Mouse (Mus musculus) heart, adult 9 months (tissue): Measurements from ENCODE around the gene Shank3.
A peak's percentile ranks its signal among the peaks of the same experiment; 100 is the strongest.

Experiments used
- DNase-seq, 2 experiments: peaks; one replicate each; pipeline ENCODE4 v3.0.0; 2022; ENCODE audit warnings: low spot score in 2 of 2

Shank3 gene

DNA sequence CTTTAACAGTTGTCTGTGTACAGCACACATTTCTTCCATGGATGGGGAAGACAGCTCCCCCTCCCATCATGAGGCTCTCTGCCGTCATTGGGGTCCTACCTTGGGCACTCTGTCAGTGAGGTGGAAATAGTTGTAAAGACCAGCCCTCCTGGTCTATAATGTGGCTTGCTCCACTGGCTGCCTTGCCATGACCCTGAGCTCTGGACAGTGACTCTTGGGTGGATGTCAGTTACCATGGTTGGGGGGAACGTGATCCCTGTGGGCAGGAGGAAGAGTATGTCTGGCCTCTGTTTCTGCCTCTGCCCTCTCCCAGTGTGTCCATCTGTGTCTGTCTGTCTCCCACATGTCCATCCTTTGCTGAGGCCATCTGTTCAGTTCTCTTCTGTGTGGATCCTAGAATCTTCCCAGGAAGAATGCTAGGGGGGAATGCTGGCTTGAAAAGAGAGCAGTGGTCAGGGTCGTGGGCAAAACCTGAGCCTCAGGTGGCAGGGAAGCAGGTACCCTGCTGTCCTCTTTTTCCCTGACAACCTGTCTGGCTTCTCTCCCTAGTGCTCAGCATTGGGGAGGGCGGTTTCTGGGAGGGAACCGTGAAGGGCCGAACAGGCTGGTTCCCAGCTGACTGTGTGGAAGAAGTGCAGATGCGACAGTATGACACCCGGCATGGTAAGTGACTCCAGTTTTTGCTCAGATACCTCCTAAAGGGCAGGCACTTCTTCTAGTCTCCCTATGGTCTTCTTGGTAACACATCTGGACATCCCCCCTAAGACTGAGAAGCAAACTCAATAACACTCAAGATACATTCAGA, 25.4 kb downstream of the Shank3 start:
- DNase-seq, result no peak

DNA sequence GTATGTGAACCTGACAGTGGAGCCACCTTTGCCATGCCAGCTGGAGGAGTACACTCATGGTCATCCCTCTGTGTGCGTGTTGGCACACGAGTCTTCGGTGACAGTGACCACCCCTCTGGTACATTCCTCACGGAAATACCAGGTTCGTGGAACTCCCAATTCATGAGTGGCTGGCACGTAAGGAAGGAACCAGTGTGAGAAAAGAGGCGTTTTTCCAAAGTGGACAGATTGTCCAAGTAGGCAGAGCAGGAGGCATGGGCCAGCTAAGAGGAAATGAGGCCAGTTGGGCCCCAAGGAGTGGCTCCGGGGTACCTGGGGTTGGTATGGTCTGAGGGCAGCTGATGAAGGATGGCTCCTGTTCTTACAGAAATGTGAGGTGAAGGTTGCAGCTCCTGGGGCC, 26.0 kb downstream of the Shank3 start:
- no peak for DNase-seq

DNA sequence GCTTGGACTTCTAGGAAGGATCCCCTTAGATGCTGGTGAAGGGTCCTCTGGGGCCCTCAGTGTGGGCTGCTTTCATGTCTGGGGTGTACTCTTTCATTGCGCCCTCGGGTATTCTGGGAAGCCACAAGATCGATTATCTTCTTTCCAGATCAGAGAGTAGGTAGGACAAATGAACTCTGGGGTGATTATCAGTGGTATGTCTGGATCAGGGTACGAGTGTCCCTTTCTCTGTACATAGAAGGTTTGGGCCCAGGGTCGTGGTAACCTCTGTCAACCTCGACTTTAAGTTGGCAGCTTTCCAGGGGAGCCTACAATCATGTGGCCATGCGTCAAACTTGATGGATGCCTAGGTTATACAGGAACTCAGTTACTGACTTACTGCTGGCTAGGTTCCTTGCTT, 26.5 kb downstream of the Shank3 start:
- DNase-seq, result no peak

DNA sequence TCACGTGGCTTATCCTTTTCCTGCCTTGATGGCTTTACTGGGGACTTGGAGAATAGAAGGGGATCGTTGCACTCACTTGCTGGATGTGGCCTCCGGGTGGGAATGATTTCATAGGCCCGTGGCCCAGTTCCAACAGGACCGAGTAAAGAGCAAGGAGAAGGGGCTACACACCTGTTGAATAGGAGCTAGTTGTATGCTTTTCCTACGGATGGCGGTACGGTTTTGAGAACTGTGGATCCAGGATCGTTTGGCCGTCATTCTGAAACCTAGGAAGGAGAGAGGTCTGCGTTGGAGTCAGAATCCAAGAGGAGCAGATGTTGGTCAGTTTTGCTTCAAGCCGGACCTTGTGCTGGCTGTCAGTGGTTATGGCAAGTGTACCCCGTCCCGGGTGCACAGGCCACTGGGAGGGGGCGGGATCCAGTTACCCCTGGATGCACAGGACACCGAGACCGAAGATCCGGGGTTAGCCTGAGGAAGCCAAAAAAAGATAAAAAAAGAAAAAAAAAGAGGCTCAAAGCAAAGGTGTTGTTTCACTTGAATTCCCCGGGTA, 27.4 kb downstream of the Shank3 start:
- DNase-seq, result no peak

DNA sequence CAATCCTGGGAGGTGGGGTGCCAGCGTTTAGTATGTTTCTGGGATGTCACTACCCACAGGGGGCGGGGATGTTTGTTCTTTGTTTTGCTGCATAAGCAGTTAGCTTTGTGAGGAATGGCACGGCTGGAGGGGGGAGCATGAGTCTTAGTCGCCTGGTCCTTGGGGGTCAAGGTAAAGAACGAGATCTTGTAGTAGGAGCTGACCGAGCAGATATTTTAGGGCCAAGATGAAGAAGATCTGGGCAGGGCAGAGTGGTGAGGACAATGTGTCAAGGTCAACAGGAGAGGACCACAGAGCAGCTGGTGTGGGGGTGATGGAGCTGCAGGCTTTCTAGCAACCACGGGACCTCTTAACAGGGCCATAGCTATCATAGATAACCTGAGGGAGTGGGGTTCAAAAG, 28.0 kb downstream of the Shank3 start:
- DNase-seq, result no peak

DNA sequence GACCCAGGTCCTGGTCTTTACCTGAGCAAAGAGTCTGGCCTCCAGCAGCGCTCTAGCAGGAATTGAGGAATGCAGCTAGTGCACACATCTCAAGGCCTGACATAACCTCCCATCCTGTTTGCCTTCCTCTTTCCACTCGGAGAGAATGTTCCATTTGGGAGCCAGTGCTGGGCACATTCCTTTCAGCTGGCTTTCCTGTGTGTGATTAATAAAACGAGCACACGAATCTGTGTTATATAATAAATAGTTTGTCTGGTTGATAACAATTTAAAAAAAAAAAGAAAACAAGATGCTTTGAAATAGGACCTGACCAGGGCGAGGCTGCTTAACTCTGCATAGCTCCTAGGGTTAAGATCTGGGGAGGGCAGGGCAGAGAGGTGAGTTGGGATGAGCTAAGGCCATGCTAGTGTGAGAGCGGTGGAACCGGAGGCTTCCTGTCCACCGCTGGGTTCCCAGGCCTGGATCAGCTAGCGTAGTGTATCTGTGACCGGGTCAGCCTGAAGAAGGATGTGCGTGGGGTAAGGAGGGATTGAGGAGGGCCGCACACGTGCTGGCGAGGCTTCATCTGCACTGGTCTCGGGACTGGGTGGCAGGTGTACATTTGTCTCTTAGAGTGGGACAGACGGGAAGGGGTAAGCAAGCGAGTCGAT, 28.9 kb downstream of the Shank3 start:
- DNase-seq, result peak; percentile 28 to 39

DNA sequence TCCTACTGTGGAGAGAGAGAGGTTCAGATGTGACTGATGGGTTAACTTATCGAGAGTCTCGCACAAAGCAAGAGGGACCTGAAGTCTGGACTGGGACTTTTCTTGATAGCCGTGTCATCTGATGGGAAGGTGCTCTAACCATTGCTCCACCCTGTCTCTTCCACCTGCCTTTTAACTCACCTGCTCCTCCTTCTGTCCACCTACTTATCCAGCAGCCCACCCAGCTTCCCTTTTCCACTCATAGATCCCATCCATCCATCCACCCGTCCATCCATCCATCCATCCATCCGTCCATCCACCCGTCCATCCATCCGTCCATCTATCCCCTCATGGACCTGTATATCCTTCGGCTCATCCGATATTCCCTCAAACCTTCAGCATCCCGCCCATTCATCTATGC, 29.5 kb downstream of the Shank3 start:
- DNase-seq, result no peak

DNA sequence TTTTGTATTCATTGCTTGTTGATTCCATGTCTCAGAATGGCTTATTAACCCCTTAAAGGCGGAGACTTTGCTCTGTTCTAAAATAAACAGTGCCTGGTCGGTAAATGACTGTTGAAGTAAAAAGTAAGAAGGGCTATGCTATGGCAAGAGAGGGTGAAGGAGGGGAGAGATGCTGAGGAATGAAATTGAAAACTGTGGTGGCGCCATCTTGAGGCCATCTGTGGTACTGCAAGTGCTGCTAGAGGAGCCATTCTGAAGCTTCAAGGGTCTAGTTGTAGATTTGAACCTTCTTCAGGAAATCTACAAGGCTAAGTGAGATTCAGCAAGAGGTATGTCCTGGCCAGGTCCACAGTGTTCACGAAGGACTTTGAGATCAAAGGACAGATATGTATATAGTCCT, 30.9 kb downstream of the Shank3 start:
- peak in 1 of 2 experiments; percentile 32 for DNase-seq

DNA sequence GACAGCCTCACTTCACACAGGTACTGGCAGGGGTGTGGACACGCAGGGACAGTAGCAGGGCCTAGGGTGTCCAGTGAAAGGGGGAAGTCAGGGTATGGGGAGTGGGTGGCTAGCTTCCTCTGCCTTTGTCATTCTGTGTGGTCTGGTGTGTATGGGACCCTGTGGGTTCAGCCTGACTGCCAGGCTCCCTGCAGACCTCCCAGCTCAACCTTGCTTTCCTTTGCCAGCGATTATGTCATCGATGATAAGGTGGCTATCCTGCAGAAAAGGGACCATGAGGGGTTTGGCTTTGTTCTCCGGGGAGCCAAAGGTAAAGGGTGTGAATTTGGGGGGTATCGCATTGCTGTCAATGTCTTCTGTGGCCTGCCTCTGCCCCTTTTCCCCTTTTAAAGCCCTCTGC, 32.0 kb downstream of the Shank3 start:
- no peak for DNase-seq

DNA sequence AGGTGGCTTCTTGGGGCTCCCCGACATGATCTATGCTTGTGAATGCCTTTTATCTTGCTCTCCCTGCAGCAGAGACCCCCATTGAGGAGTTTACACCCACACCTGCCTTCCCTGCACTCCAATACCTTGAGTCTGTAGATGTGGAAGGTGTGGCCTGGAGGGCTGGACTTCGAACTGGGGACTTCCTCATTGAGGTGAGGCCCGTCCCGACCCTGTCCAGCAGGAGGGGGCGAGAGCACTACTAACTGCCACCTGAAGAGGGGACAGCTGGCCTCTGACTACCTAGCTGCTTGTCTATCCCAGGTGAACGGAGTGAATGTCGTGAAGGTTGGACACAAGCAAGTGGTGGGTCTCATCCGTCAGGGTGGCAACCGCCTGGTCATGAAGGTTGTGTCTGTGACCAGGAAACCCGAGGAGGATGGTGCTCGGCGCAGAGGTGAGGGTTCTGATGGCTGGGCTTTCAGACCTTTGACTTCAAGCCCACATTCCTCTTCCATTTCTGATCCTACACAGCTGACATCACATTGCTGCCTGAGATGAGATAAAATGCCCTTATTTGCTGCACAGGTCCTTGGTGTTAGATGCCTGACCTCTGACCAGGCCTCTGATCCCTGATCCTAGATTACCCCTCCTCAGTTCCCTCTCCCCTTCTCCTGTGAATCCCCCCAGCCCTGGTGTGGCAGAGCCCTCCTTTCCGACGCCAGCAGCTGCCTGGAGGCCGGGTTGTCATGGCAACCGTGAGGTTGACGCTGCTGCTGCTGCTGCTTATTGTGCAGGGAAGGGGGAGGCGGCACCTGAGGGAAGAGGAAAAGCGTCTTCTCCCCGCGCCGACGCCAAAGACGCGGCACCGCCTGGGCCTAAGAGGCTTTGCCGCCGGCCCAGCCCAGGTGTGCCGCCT, 32.9 kb downstream of the Shank3 start:
- no peak for DNase-seq

DNA sequence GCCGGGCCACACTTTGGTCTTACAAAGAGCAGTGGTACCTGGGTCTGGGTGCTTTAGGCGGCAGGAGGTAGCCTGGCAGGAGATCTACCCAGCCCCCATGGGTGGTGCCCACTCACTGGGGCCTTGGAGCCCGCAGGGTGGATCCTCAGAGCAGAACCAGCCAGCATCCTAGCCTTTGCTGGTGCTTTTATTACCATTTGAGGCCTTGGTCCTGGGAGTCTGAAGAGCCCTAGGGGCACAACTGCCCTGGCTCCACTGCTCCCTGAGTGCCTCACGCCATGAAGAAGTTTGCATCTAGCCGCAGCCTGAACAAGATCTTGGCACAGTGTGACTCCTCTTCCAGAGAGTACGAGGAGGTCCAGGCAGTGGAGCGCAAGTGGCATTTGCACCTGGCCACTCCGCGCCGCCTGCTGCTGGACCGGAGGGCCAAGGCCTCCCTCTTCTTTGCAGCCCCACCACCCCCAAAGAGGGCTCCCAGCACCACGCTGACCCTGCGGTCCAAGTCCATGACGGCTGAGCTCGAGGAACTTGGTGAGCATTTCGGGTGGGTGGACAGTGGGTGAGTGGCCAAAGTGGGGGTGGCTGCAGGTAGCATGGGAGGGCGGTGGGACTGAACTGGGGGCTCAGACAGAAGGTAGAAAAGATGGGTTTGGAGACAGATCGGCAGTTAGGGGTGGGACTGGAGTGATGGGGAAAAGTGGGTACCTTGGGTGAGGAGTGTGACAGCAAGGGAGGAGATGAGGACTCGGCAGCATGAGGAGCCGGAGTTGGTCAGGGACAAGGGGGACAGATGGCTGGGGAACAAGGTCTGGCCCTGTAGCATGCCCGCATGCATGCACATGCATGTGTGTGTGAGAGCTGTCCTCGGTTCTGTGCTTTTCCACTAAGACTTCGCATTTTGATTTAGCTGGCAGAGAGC, 33.8 kb downstream of the Shank3 start:
- no peak for DNase-seq

DNA sequence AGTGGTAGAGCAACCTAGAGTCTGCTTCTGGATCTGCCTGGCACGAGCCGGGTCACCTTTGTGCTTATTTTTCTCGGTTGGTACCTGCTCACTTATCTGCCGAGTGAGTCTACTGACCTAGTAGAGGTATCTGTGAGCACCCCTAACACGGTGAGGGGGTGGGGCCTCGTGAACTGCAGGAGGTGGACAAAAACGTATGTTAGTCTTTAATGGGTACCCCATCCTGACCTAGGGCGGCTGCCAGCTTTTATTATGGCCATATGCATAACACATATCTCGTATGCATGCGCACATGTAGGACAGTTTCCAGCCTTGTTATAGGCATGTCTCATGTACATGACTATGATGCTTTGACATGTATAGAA, 34.4 kb downstream of the Shank3 start:
- DNase-seq, result no peak

DNA sequence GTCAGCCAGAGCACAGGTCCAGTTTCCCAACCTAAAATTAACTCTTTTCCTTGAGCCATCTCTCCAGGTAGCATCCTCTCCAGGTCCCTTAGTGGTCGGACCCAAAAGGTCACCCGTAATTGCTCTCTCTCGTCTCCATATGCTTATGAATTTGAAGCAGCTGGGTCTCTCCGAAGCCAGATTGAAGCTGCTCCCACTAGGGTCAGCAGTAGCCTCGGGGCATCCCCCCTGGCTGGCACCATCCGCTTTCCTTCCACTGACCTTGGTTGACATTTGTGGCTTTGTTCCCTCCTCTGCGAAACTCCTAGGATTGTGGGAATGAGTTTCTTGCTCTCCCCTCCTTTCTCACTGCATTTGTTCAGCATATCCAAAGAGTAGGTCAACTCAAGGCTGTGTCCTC, 44.7 kb downstream of the Shank3 start:
- DNase-seq, result no peak

DNA sequence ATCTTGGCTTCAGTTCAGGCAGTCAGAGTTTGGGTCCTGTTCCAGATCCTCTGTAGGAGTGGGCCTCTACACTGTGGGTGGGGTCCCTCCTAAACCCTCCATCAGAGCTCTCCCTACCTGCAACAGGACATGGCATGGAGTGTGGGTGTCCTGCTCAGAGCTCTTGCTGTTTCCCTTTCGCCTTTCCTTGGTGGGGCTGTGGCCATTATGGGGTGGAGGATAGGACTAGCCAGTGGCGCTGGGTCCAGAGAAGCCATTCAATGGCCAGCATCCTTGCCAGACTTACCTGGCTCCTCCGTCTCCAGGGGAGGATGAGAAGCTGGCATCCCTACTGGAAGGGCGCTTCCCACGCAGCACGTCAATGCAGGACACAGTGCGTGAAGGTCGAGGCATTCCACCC, 47.9 kb downstream of the Shank3 start:
- no peak for DNase-seq

DNA sequence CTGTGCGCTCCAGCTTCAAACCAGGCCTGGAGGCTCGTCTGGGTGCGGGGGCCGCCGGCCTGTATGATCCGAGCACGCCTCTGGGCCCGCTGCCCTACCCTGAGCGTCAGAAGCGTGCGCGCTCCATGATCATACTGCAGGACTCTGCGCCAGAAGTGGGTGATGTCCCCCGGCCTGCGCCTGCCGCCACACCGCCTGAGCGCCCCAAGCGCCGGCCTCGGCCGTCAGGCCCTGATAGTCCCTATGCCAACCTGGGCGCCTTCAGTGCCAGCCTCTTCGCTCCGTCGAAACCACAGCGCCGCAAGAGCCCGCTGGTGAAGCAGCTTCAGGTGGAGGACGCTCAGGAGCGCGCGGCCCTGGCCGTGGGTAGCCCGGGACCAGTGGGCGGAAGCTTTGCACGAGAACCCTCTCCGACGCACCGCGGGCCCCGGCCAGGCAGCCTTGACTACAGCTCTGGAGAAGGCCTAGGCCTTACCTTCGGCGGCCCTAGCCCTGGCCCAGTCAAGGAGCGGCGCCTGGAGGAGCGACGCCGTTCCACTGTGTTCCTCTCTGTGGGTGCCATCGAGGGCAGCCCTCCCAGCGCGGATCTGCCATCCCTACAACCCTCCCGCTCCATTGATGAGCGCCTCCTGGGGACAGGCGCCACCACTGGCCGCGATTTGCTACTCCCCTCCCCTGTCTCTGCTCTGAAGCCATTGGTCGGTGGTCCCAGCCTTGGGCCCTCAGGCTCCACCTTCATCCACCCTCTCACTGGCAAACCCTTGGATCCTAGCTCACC, 48.6 kb downstream of the Shank3 start:
- no peak for DNase-seq

DNA sequence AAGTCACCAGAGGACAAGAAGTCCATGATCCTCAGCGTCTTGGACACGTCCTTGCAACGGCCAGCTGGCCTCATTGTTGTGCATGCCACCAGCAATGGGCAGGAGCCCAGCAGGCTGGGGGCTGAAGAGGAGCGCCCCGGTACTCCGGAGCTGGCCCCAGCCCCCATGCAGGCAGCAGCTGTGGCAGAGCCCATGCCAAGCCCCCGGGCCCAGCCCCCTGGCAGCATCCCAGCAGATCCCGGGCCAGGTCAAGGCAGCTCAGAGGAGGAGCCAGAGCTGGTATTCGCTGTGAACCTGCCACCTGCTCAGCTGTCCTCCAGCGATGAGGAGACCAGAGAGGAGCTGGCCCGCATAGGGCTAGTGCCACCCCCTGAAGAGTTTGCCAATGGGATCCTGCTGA, 49.4 kb downstream of the Shank3 start:
- DNase-seq, result no peak

DNA sequence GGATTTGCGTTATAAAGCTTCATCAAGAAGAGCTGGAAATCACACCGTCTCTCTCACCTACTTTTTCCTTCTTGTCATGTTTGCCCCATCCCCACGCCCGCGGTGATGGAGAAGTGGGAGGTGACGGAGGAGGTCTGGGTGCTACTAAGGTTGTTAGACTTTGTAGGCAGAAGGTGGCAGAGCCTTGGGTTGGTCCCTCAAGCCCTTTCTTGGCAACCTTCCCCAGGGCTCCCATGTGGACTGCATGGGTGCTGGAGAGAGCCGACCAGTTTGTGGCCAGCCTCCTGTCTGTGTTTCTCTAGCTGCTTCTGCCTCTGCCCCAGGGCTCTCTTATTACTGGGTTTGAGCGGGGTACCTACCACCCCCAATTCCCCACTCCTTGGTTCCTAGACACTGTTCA, 51.1 kb downstream of the Shank3 start:
- no peak for DNase-seq

DNA sequence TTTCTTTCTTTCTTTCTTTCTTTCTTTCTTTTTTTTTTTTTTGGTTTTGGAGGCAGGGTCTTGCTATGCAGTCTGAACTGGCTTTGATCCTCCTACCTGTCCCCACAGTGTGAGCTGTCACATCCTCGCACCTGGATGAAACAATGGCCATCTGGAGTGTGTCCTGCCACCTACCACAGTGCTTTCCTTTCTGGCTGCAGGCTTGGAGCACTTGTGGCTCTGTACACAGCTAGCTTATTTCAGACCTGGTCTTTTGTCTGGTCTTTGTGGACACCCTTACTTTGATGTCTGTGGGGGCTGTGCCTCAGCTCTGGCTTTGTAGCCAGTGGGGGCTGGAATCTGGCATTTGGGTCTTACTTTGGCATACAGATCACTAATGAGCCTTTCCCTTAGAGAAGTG, 52.3 kb downstream of the Shank3 start:
- no peak for DNase-seq

DNA sequence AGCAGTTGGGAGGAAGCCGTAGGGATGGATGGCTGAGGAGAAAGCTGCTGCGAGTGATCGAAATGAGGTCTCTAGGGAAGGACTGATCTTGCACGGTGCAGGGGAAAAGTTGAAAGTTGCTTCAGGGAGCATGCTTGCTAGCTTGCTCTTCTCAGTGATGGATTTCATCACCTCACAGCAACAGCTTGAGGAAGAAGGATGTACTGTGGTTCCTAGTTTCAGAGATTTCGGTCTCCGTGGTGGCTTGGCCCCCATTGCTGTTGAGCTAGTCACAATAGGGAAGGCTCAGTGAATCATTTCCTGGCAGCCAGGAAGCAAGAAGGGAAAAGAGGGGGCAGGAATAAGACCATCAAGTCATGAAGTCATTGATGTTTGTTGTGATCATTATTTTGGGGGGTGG, 56.2 kb downstream of the Shank3 start:
- DNase-seq, result no peak

DNA sequence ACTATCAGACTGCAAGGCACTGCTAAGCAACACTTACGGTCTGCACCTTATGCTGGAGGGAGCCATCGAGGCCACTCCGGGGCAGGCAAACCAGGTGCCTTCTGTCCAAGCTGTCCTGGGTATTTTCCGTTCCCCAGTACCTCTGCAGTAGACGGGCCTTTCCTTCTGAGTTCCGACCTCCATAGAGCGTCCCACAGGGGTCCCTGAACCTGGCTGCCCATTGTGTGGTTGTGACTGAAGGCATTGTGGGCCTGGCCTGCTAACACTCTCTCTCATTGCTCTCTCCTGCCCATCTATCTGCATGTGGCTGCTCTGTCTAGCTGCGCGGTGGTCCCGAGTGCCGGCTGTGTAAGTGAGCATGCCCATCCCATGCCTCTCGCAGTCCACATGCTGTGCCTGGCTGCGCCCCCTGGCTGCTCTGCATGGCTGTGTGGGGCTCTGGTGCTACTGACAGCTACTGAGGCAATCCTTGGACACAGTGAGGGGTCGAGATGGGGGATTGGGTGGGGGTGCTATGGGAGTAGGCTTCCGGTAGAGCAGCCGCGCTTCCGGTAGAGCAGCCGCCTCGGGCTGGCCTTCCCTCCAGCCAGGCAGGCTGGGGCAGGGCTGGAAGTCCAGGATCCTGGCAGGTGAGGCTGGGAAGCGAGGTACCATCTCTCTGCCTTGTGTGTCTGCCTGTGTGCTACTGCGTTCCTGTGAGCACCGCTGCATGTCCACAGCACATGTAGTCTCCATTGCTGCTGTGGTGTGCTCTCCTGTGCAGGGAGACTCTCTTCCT, 57.2 kb downstream of the Shank3 start:
- DNase-seq, result no peak
